Mouse (Mus musculus): ENCODE data around the gene Crybb2. TPM values are rescaled to one million over a fixed set of nuclear protein-coding genes. Genes with fewer than 3 reads are reported as not detected.

Crybb2 gene
- total RNA-seq, 1 experiment: not detected

DNA sequence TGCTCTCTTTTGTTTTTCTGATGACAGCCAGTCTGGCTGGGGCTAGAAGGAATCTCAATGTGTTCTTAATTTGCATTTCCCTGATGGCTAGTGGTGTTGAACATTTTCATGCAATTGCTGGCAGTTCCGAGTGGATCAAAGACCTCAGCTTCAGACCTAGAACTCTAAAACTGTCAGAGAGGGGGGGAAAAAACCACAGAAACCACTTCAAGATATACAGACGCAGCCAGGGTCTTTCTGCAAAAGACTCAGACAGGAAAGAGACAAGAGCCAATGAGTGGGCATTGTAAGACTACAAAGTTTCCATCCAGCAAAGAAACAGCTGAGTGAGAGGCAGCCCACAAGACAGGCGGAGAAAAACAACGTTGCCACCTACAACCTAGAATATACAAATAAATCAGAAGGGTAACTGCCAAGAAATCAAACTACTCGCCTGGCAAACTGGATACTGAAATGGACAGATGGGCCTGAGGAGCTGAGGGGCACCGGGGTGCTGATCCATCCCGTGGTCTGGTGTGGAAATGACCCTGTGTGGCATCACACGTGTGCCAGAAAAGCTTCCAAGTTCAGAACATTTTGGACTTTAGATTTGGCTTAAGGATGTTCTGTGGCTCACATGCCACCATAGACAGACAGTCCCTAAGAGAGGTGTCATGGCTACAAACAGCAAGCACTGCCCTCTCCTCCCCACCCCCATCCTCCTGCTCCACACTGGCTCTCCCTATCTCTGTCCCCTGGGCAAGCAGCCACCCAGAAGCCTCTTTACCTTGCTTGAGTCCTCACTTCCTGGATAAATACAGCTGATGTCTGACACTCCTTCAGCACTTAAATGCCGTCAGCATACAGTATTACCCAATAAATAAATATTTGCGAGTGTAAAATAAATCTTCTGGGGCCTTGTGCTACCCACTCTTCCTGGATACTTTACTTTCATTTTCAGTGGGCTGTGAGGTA lies 34.5 kb downstream of the Crybb2 start:
- Histone ChIP-seq H3K36me3 (ENCODE audit: control insufficient read depth, insufficient read depth, low read length, poor library complexity, severe bottlenecking) (no peaks in the 10 kb centered on the region), H3K9me3 (ENCODE audit: control insufficient read depth, insufficient read depth, low read depth, low read length) (no peaks in the 10 kb centered on the region), H3K9ac (ENCODE audit: insufficient read depth, low read depth, low read length, poor library complexity, severe bottlenecking) (no peak overlapping the region), H3K27ac (ENCODE audit: insufficient read depth, low read depth, low read length, poor library complexity, severe bottlenecking) (no peak overlapping the region), H3K4me1 (ENCODE audit: control insufficient read depth in 2 of 2, insufficient read depth in 2 of 2, low read length in 2 of 2, poor library complexity in 1 of 2) (peaks cover 0 to 18% of the 10 kb centered on the region in 2 experiments; a peak in 2 of 4 replicates), H3K4me3 (ENCODE audit: insufficient read depth in 1 of 2, low read depth in 1 of 2, low read length in 2 of 2, poor library complexity in 1 of 2, severe bottlenecking in 1 of 2) (no peak overlapping the region)
- no peak for DNase-seq (ENCODE audit: low read depth, low spot score)
- no peak for TF ChIP-seq ZNF384 (IDR thresholded peaks at IDR 0.05; ENCODE audit: low read depth, low read length)
- in situ Hi-C loops (cut with MboI; ENCODE audit: low sequenced_read_pairs in 2 of 2, unreplicated experiment in 2 of 2): no loop called here

DNA sequence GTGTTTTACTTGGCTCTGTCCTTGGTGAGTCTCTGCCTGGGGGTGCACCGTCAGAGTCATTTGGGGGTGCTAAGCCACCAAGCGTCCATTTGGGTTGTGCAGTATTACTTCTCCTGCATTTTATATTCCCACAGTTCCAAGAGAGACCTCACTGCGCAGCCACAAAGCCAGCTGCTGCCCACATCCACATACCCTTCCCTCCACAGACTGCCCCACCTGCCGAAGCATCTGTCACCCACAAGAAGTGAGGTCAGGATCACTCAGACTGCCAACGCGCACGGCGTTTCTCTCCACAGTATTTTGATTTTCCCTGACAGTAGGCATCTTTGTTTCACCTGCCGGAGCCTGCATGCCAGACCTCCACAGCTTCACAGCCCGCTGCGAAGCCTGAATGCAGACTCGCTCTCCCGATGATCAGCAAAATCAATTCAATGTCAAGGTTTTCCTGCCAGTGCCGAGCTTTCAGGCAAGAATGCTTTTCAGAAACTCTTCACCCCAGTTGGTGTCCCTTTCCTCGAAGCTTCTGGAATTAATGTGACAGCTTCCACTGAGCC lies 38.6 kb downstream of the Crybb2 start:
- Histone ChIP-seq H3K36me3 (ENCODE audit: control insufficient read depth, insufficient read depth, low read length, poor library complexity, severe bottlenecking) (no peaks in the 10 kb centered on the region), H3K27ac (ENCODE audit: insufficient read depth, low read depth, low read length, poor library complexity, severe bottlenecking) (no peak overlapping the region), H3K4me1 (ENCODE audit: control insufficient read depth in 2 of 2, insufficient read depth in 2 of 2, low read length in 2 of 2, poor library complexity in 1 of 2) (peaks cover 0 to 10% of the 10 kb centered on the region in 2 experiments; a peak in 2 of 4 replicates), H3K9me3 (ENCODE audit: control insufficient read depth, insufficient read depth, low read depth, low read length) (no peaks in the 10 kb centered on the region), H3K4me3 (ENCODE audit: insufficient read depth in 1 of 2, low read depth in 1 of 2, low read length in 2 of 2, poor library complexity in 1 of 2, severe bottlenecking in 1 of 2) (no peak overlapping the region), H3K9ac (ENCODE audit: insufficient read depth, low read depth, low read length, poor library complexity, severe bottlenecking) (no peak overlapping the region)
- no peak for DNase-seq (ENCODE audit: low read depth, low spot score)
- no peak for TF ChIP-seq HCFC1 (IDR thresholded peaks at IDR 0.05; ENCODE audit: borderline replicate concordance, insufficient read depth, low read length)
- TF ChIP-seq ZC3H11A (IDR thresholded peaks at IDR 0.05; ENCODE audit: borderline replicate concordance, low read depth, low read length): no peak
- TF ChIP-seq MAFK (IDR thresholded peaks at IDR 0.05; ENCODE audit: insufficient read depth, low read depth, low read length): no peak
- TF ChIP-seq CHD2 (IDR thresholded peaks at IDR 0.05; ENCODE audit: low read depth, low read length): no peak
- TF ChIP-seq ZNF384 (IDR thresholded peaks at IDR 0.05; ENCODE audit: low read depth, low read length): no peak
- in situ Hi-C loops (cut with MboI; ENCODE audit: low sequenced_read_pairs in 2 of 2, unreplicated experiment in 2 of 2): no loop called here

DNA sequence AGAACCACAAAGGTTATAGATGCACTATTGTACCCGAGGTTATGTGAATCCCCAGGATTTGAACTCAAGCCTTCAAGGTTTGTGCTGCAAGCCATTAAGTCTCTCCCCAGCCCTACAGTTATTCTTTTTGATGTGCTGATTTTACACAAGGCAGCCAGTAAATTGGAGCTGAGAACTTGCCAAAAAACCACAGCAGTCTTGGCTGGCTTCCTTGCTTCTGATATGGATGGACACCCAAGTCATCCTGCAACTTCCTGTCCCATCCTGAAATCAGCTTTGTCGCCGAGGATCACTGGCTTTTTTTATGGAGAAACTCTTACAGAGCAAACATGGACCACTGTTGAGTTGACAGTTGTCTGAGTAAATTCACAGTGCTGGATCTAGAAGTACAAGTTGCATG lies 39.8 kb downstream of the Crybb2 start:
- H3K9me3 ChIP-seq (ENCODE audit: control insufficient read depth, insufficient read depth, low read depth, low read length): no peaks in the 10 kb centered on the region
- in situ Hi-C loops (cut with MboI; ENCODE audit: low sequenced_read_pairs in 2 of 2, unreplicated experiment in 2 of 2): no loop called here
- no peak overlapping the region for H3K9ac ChIP-seq (ENCODE audit: insufficient read depth, low read depth, low read length, poor library complexity, severe bottlenecking)
- no peak for DNase-seq (ENCODE audit: low read depth, low spot score)
- H3K4me1 ChIP-seq (ENCODE audit: control insufficient read depth in 2 of 2, insufficient read depth in 2 of 2, low read length in 2 of 2, poor library complexity in 1 of 2): peaks cover 0 to 3% of the 10 kb centered on the region in 2 experiments; a peak in 2 of 4 replicates
- no peak overlapping the region for H3K27ac ChIP-seq (ENCODE audit: insufficient read depth, low read depth, low read length, poor library complexity, severe bottlenecking)
- H3K4me3 ChIP-seq (ENCODE audit: insufficient read depth in 1 of 2, low read depth in 1 of 2, low read length in 2 of 2, poor library complexity in 1 of 2, severe bottlenecking in 1 of 2): no peak overlapping the region
- no peaks in the 10 kb centered on the region for H3K36me3 ChIP-seq (ENCODE audit: control insufficient read depth, insufficient read depth, low read length, poor library complexity, severe bottlenecking)
- TF ChIP-seq ZNF384 (IDR thresholded peaks at IDR 0.05; ENCODE audit: low read depth, low read length): no peak
- TF ChIP-seq CHD2 (IDR thresholded peaks at IDR 0.05; ENCODE audit: low read depth, low read length): no peak
- no peak for TF ChIP-seq HCFC1 (IDR thresholded peaks at IDR 0.05; ENCODE audit: borderline replicate concordance, insufficient read depth, low read length)
- TF ChIP-seq MAFK (IDR thresholded peaks at IDR 0.05; ENCODE audit: insufficient read depth, low read depth, low read length): no peak
- TF ChIP-seq ZC3H11A (IDR thresholded peaks at IDR 0.05; ENCODE audit: borderline replicate concordance, low read depth, low read length): no peak

DNA sequence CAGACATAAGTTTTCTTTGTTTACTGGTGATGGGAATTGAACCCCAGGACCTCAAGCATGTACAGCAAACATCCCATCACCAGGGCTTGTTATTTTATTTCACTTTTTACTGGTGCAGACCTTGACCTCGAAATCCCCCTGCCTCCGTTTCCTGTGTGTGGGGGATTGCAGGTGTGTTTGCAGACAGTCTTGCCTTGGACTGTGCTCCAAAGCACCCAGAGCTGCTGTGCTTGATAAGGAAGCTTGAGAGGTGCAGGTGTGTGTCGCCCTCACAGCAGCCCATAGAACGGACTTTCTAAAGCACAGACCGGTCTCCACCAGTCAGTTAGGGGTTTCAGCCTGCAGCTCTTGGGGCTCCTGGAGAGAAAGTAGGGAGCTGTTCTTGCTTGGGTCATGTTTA lies 43.2 kb downstream of the Crybb2 start:
- in situ Hi-C loops (cut with MboI; ENCODE audit: low sequenced_read_pairs in 2 of 2, unreplicated experiment in 2 of 2): no loop called here
- Histone ChIP-seq H3K4me1 (ENCODE audit: control insufficient read depth in 2 of 2, insufficient read depth in 2 of 2, low read length in 2 of 2, poor library complexity in 1 of 2) (0 out of 4 replicates have a peak, but pooled peaks cover 0 to 2% of the 10 kb centered on the region in 2 experiments), H3K9me3 (ENCODE audit: control insufficient read depth, insufficient read depth, low read depth, low read length) (no peaks in the 10 kb centered on the region), H3K27ac (ENCODE audit: insufficient read depth, low read depth, low read length, poor library complexity, severe bottlenecking) (no peak overlapping the region), H3K4me3 (ENCODE audit: insufficient read depth in 1 of 2, low read depth in 1 of 2, low read length in 2 of 2, poor library complexity in 1 of 2, severe bottlenecking in 1 of 2) (no peak overlapping the region), H3K9ac (ENCODE audit: insufficient read depth, low read depth, low read length, poor library complexity, severe bottlenecking) (no peak overlapping the region), H3K36me3 (ENCODE audit: control insufficient read depth, insufficient read depth, low read length, poor library complexity, severe bottlenecking) (no peaks in the 10 kb centered on the region)
- TF ChIP-seq MAFK (IDR thresholded peaks at IDR 0.05; ENCODE audit: insufficient read depth, low read depth, low read length): no peak
- no peak for TF ChIP-seq ZC3H11A (IDR thresholded peaks at IDR 0.05; ENCODE audit: borderline replicate concordance, low read depth, low read length)
- TF ChIP-seq CHD2 (IDR thresholded peaks at IDR 0.05; ENCODE audit: low read depth, low read length): no peak
- no peak for TF ChIP-seq ZNF384 (IDR thresholded peaks at IDR 0.05; ENCODE audit: low read depth, low read length)
- no peak for TF ChIP-seq HCFC1 (IDR thresholded peaks at IDR 0.05; ENCODE audit: borderline replicate concordance, insufficient read depth, low read length)
- DNase-seq (ENCODE audit: low read depth, low spot score): no peak

Measured in ES-E14 (cell line).